Mouse (Mus musculus): ENCODE data around the gene Sun1. TPM values are rescaled to one million over a fixed set of nuclear protein-coding genes. Genes with fewer than 3 reads are reported as not detected.

The Sun1 gene
- total and polyA plus RNA-seq, 2 experiments from 2014 or later: 35.3 to 75.0 TPM

DNA sequence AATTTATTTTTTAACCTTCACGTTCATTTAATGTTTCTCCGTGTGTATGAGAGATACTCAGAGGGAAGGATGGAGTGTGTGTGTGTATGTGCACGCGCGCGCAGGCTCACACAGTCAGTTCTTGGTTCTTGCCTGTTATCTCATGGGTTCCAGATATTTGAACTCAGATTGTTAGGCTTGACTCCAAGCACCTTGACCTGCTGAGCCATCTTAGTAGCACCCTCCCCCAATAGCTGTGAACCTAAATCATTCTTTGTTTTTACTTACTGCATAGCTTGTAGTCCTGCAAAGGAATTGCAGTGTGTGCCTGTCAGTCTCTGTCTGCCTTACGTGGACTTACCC lies 9.2 kb downstream of the Sun1 start:
- Histone ChIP-seq H3K27ac (ENCODE audit: low read depth, low read length) (no peak overlapping the region), H3K4me2 (ENCODE audit: low read depth, low read length, poor library complexity, severe bottlenecking) (no peak overlapping the region), H3K27me3 (ENCODE audit: insufficient read depth, low read length) (no peaks in the 10 kb centered on the region), H3K4me3 (ENCODE audit: low read depth, low read length) (no peak overlapping the region), H3K36me3 (ENCODE audit: insufficient read depth, low read length) (peaks cover 16% of the 10 kb centered on the region), H3K9me3 (ENCODE audit: low read length) (no peaks in the 10 kb centered on the region), H3K4me1 (ENCODE audit: insufficient read depth, low read length) (no peaks in the 10 kb centered on the region), H3K9ac (replicated peaks; ENCODE audit: low read length, poor library complexity, severe bottlenecking) (no peak overlapping the region)
- ATAC-seq (ENCODE audit: low FRiP score) (no peak), DNase-seq (ENCODE audit: low spot score) (no peak)
- WGBS: 97% methylated on average over 7 of the region's 7 CpGs
- no peak for TF ChIP-seq CTCF (IDR thresholded peaks at IDR 0.05)

DNA sequence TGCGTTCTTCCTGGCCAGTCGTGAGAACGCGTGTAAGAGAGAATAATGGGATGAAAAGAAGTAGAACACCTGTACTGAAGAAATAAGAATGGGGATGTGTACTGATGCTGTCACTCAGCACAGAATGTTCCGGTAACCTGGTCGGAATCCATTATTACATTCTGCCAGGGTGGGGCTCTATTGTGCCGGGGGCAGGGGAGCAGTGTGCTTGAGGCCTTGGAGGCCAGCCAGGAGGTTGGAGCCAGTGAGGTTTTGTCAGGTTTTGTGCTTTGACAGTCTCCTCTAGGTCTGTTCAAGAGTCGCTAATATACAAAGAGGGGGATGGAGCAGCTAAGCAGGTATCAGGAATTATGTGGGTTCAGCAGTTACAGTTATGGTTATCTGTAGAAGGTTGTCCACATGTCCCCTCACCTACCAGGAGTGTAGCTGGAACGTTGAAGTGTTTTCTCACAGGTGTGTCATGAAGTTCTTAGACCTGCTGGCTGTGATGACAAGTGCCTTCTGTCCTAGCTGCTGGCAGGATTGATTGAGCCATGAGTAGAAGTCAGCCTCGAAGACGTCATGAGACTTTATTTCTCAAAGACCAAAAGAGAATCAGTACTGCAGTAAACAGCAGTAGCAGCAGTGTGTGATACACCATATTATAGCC lies 11.4 kb downstream of the Sun1 start:
- Histone ChIP-seq H3K4me1 (ENCODE audit: insufficient read depth, low read length) (no peaks in the 10 kb centered on the region), H3K9me3 (ENCODE audit: low read length) (no peaks in the 10 kb centered on the region), H3K4me3 (ENCODE audit: low read depth, low read length) (no peak overlapping the region), H3K27ac (ENCODE audit: low read depth, low read length) (no peak overlapping the region), H3K27me3 (ENCODE audit: insufficient read depth, low read length) (no peaks in the 10 kb centered on the region), H3K36me3 (ENCODE audit: insufficient read depth, low read length) (peaks cover 32% of the 10 kb centered on the region), H3K4me2 (ENCODE audit: low read depth, low read length, poor library complexity, severe bottlenecking) (no peak overlapping the region), H3K9ac (replicated peaks; ENCODE audit: low read length, poor library complexity, severe bottlenecking) (no peak overlapping the region)
- 91% methylated on average over 11 of the region's 11 CpGs for WGBS
- ATAC-seq (ENCODE audit: low FRiP score) (no peak), DNase-seq (ENCODE audit: low spot score) (no peak)
- no peak for TF ChIP-seq CTCF (IDR thresholded peaks at IDR 0.05)

DNA sequence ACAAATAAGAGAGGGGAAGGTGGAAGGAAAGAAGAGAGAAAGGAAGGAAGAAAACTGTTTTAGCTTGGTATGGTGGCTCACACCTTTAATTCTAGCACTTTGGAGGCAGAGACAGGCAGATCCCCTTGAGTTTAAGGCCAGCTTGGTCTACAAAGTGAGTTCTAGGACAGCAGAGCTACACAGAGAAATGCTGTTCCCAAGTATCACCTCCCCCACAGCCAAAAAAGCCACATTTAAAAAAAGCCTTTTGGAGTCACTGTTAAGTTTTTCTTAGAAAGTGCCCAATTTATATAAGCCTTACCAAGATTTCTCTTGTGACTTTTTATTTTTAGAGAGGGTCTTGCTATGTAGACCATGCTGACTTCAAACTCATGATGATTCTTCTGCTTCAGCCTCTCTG lies 13.9 kb downstream of the Sun1 start:
- ATAC-seq (ENCODE audit: low FRiP score): no peak
- H3K9ac ChIP-seq (replicated peaks; ENCODE audit: low read length, poor library complexity, severe bottlenecking): no peak overlapping the region
- TF ChIP-seq CTCF (IDR thresholded peaks at IDR 0.05): no peak
- no peak overlapping the region for H3K27ac ChIP-seq (ENCODE audit: low read depth, low read length)
- no peak for DNase-seq (ENCODE audit: low spot score)
- H3K9me3 ChIP-seq (ENCODE audit: low read length): no peaks in the 10 kb centered on the region
- no peak overlapping the region for H3K4me2 ChIP-seq (ENCODE audit: low read depth, low read length, poor library complexity, severe bottlenecking)
- no peak overlapping the region for H3K4me3 ChIP-seq (ENCODE audit: low read depth, low read length)
- H3K4me1 ChIP-seq (ENCODE audit: insufficient read depth, low read length): no peaks in the 10 kb centered on the region
- H3K36me3 ChIP-seq (ENCODE audit: insufficient read depth, low read length): peaks cover 30% of the 10 kb centered on the region; the same call in 1 of the 2 replicates
- no peaks in the 10 kb centered on the region for H3K27me3 ChIP-seq (ENCODE audit: insufficient read depth, low read length)

DNA sequence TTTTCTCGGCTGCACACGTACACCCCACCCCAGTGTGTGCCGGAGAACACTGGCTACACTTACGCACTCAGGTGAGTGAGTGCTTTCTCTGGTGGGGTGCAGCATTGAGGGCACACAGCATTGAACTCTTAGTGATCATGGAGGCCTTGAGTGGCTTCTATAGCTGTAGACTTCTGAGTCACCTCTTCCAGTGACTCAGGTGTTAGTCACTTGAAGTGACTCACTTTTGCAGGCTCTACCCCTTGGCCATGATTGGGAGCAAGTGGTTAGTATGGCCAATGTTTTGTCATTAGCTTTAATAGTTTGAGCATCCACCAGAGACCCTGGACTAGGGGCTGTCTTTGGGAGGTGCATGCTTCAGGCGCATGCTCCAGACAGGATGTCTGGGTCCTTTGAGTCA lies 14.7 kb downstream of the Sun1 start:
- Histone ChIP-seq H3K27ac (ENCODE audit: low read depth, low read length) (no peak overlapping the region), H3K4me1 (ENCODE audit: insufficient read depth, low read length) (no peaks in the 10 kb centered on the region), H3K36me3 (ENCODE audit: insufficient read depth, low read length) (peaks cover 30% of the 10 kb centered on the region; the same call in 1 of the 2 replicates), H3K9me3 (ENCODE audit: low read length) (no peaks in the 10 kb centered on the region), H3K27me3 (ENCODE audit: insufficient read depth, low read length) (no peaks in the 10 kb centered on the region), H3K4me3 (ENCODE audit: low read depth, low read length) (no peak overlapping the region), H3K4me2 (ENCODE audit: low read depth, low read length, poor library complexity, severe bottlenecking) (no peak overlapping the region), H3K9ac (replicated peaks; ENCODE audit: low read length, poor library complexity, severe bottlenecking) (no peak overlapping the region)
- DNase-seq (ENCODE audit: low spot score) (no peak), ATAC-seq (ENCODE audit: low FRiP score) (no peak)
- no peak for TF ChIP-seq CTCF (IDR thresholded peaks at IDR 0.05)
- whole genome bisulfite sequencing: 98% methylated on average over 5 of the region's 5 CpGs

DNA sequence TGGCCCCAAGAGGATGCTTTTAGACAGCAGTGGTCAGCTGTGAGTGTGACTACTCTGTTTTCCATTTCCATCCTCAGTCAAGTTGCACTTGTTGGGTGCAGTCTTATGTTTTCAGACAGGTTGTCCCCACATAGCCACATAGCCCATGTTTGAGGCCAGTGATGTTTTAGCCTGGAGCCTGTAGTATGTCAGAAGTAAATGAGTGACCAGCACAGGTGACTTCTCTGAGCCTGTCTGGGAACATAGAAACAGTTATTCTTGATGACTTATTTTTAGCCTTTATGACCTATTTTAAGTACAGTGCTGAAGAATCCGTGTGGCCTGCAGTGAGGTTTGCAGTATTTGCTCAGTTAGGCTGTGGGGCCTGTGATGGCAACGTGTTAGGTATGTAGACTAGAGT lies 15.7 kb downstream of the Sun1 start:
- ATAC-seq (ENCODE audit: low FRiP score) (no peak), DNase-seq (ENCODE audit: low spot score) (no peak)
- no peak overlapping the region for H3K4me3 ChIP-seq (ENCODE audit: low read depth, low read length)
- no peak overlapping the region for H3K4me2 ChIP-seq (ENCODE audit: low read depth, low read length, poor library complexity, severe bottlenecking)
- H3K27ac ChIP-seq (ENCODE audit: low read depth, low read length): no peak overlapping the region
- no peaks in the 10 kb centered on the region for H3K4me1 ChIP-seq (ENCODE audit: insufficient read depth, low read length)
- H3K9ac ChIP-seq (replicated peaks; ENCODE audit: low read length, poor library complexity, severe bottlenecking): no peak overlapping the region
- H3K9me3 ChIP-seq (ENCODE audit: low read length): no peaks in the 10 kb centered on the region
- H3K27me3 ChIP-seq (ENCODE audit: insufficient read depth, low read length): no peaks in the 10 kb centered on the region
- WGBS: 94% methylated on average over 2 of the region's 2 CpGs
- H3K36me3 ChIP-seq (ENCODE audit: insufficient read depth, low read length): peaks cover 24% of the 10 kb centered on the region; the same call in 1 of the 2 replicates
- no peak for TF ChIP-seq CTCF (IDR thresholded peaks at IDR 0.05)

DNA sequence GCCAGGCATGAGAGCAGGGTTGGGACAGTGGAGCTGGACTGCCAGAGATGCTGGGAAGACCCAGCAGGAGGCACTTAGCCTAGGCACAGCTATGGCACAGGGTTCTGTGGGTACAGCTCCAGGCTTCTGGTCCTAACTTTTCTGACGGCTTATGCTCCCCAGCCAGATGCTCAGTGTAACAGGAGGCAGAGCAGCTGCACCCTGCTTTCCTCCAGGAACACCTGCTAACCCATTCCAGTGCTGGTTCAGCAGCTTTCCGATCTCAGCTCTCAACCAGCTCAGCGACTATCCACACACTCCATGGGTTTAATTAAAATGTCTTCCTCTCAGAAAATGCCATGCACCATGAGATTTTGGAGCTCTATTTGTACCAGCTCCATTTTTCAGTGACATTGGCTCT lies 16.3 kb downstream of the Sun1 start:
- H3K9me3 ChIP-seq (ENCODE audit: low read length): no peaks in the 10 kb centered on the region
- H3K36me3 ChIP-seq (ENCODE audit: insufficient read depth, low read length): peaks cover 30% of the 10 kb centered on the region
- no peak overlapping the region for H3K4me3 ChIP-seq (ENCODE audit: low read depth, low read length)
- H3K9ac ChIP-seq (replicated peaks; ENCODE audit: low read length, poor library complexity, severe bottlenecking): no peak overlapping the region
- H3K27me3 ChIP-seq (ENCODE audit: insufficient read depth, low read length): no peaks in the 10 kb centered on the region
- ATAC-seq (ENCODE audit: low FRiP score): no peak
- H3K4me2 ChIP-seq (ENCODE audit: low read depth, low read length, poor library complexity, severe bottlenecking): no peak overlapping the region
- DNase-seq (ENCODE audit: low spot score): no peak
- WGBS: 97% methylated on average over 3 of the region's 3 CpGs
- no peak for TF ChIP-seq CTCF (IDR thresholded peaks at IDR 0.05)
- H3K4me1 ChIP-seq (ENCODE audit: insufficient read depth, low read length): no peaks in the 10 kb centered on the region
- no peak overlapping the region for H3K27ac ChIP-seq (ENCODE audit: low read depth, low read length)

Data from midbrain, postnatal 0 days (tissue).